Mouse (Mus musculus): ENCODE measurements around the gene Amhr2.

The Amhr2 gene

GRCm38 (mm10) chr15:102423602-102424240 lies 21.4 kb upstream of the Amhr2 start:
- DNase-seq (ENCODE audit: low read depth, low spot score), result no peak

DNA sequence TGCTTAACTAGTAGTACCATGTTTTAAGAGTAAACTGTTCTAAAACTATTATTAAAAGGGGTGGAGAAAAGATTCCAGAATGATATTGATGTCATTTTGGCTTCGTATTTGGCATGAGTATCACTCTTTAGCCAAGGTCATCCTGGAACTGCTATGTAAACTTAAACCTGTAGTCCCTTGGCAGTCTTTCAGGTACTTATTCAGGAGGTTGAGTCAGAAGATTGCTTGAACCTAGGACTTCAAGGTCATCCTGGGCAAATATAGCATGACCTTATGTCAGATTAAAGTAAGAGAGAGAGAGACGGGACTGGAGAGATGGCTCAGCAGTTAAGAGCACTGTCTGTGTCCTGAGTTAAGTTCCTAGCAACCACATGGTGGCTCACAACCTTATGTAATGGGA lies 20.5 kb upstream of the Amhr2 start:
- DNase-seq (ENCODE audit: low read depth, low spot score), result no peak

DNA sequence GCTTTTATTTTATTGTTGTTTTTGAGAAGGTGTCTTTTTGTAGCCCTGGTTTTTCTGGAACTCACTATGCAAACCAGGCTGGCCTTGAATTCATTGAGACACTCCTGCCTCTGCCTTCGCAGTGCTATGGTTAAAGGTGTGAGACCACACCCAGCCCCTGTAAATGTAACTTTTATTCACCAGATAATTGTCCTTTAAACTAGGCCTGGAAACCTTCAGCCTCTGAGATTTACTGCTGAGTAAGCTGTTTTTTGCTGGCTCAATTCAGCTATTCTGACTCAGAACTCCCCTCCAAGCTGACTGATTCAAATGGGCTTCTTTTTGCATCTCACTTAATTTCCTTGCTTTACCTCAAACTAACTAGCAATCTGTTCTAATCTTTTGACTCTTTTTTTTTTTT lies 18.2 kb upstream of the Amhr2 start:
- peak; percentile 62 for DNase-seq (ENCODE audit: low read depth, low spot score)

- no peak for DNase-seq (ENCODE audit: low read depth, low spot score)
Observed at GRCm38 (mm10) chr15:102432046-102432445, 13.1 kb upstream of the Amhr2 start.

DNA sequence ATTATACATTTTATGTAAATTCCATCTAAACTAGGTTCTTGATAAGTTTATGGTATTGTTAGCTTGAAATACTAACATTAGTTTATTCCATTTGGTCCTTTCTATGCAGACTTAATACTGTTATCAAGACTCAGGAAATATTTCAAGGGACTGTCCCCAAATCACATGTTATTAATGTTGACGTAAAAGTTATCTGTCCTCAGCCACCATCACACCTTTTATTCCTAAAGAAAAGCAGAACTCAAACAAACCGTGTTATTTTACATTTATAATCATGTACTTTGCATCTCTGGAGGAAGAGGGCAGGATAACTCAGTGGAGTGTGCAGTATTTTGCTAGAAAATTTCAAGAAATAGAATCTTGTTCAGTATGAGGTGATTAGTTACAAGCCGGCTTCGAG lies 12.0 kb upstream of the Amhr2 start:
- no peak for DNase-seq (ENCODE audit: low read depth, low spot score)

DNA sequence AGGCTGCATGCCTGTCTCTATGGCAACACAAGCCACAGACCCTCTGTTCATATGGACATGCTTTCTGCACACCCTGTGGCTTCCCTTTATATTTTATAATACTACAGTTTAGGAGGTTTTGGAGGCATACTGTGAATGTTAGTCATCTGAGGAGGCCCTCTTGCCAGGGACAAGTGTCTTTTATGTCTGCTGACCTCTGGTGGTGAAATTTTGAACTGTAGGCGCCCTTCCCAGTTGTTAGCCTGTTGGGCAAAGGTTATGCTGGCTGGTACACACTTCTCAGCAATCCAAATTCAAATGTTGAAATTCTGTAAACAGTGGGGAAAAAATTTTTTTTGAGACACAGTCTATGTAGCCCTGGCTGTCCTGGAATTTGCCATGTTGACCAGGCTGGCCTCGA lies 2.7 kb upstream of the Amhr2 start:
- peak; percentile 79 for DNase-seq (ENCODE audit: low read depth, low spot score)

GRCm38 (mm10) chr15:102446448-102446847 lies 1.3 kb downstream of the Amhr2 start:
- DNase-seq (ENCODE audit: low read depth, low spot score), result no peak

GRCm38 (mm10) chr15:102449366-102449765 lies 4.2 kb downstream of the Amhr2 start:
- DNase-seq (ENCODE audit: low read depth, low spot score), result no peak

DNA sequence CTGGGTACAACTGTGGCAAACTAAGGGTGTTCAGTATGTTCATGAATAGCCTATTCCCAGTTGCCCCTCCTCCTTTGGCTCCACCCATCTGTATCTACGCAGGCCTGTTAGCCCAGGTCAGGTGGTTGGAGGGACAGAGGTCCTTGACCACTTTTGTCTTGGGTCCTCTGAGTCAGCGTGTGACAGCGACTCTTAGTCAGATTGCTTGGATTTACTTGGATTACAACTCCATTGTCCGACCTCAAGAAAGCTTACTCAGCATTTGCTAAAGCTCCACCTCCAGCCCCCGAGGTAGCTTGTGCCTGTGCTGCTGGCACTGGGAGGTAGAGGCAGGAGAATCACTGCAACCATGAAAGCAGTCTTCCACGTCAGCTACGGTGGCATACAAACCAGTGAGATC lies 5.8 kb downstream of the Amhr2 start:
- DNase-seq (ENCODE audit: low read depth, low spot score), result peak; percentile 62

- peak; percentile 47 for DNase-seq (ENCODE audit: low read depth, low spot score)
Observed at GRCm38 (mm10) chr15:102451666-102452430, 6.7 kb downstream of the Amhr2 start.

GRCm38 (mm10) chr15:102455993-102456392 lies 10.8 kb downstream of the Amhr2 start:
- peak; percentile 88 for DNase-seq (ENCODE audit: low read depth, low spot score)

DNA sequence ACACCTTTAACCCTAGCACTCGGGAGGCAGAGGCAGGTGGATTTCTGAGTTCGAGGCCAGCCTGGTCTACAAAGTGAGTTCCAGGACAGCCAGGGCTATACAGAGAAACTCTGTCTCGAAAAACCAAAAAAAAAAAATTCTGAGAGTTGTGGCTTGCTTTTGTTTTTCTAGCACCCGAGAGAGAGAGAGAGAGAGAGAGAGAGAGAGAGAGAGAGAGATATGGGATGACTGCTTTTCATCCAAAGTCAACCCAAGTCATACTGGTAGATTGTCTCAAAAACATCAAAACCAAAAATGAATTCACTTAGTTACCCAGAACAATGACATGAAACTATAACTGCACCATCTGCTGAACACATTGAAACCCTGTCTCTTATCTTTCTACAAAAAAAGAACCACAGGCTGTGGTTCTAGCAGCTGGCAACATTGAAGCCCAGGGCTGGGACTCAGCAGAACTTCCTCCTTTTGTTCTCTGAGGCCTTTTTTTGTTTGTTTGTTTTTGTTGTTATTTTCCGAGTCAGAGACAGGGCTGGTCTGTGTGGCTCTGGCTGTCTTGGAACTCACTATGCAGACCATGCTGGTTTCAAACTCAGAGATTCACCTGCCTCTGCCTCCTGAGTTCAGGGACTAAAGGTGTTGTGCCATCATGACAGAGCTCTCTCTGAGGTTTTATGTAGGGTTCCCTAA lies 13.0 kb downstream of the Amhr2 start:
- no peak for DNase-seq (ENCODE audit: low read depth, low spot score)

DNA sequence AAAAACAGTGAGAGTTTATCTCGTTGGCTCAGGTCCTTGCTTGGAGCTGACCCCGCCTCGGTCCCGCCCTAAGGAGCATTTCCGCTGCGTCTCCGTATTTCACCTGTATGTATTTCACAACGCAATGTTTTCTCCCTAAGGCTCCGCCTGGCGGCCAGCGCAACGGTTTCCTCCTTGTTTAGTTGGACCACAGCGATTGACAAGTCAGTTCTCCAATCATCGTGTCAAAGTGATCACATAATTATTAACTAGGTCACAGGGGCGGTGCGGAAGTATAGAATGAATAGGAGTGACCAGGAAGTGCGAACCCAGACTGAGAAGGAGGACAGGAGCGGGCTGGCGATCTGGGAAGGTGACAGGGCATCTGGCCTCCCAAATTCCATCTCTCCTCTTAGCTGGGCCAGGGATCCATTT lies 13.7 kb downstream of the Amhr2 start, which contains the start of gene Prr13:
TSS of gene Prr13 (plus strand) at position 125 of the 414 bp plus-strand sequence.
- peak; percentile 97 for DNase-seq (ENCODE audit: low read depth, low spot score)

DNA sequence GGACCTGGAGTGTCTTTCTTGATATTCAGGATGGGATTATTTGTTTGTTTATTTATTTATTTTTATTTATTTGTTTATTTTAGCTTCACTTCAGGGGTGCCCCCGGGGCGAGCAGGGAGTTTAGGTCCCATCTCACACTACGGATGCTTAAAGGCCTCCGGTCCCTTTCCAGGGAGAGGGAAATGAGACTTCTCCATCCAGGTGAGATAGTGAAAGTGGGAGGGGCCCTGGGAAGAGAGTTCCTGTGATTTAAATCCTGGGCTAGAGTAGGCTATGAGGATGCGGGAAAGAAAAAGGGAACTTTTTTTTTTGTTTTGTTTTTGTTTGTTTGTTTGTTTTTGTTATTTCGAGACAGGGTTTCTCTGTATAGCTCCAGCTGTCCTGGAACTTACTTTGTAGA lies 14.2 kb downstream of the Amhr2 start:
- peak; percentile 42 for DNase-seq (ENCODE audit: low read depth, low spot score)

- DNase-seq (ENCODE audit: low read depth, low spot score), result peak; percentile 51
Observed at GRCm38 (mm10) chr15:102459847-102460246, 14.7 kb downstream of the Amhr2 start.

DNA sequence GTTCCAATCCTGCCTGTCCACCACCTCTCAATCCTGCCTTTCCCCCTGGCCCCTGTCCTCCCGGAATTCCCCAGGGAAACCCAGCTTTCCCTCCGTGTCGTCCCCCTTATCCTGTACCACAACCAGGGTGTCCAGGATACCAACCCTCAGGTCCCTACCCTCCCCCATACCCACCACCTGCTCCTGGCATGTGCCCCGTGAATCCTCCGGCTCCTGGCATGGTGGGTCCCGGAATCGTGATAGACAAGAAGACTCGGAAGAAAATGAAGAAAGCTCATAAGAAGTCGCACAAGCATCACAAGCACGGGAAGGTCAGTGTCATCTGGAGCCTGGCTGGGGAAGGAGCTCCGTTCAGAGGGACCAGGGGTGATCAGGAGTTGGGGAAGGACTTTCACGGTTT lies 15.2 kb downstream of the Amhr2 start:
- no peak for DNase-seq (ENCODE audit: low read depth, low spot score)

DNA sequence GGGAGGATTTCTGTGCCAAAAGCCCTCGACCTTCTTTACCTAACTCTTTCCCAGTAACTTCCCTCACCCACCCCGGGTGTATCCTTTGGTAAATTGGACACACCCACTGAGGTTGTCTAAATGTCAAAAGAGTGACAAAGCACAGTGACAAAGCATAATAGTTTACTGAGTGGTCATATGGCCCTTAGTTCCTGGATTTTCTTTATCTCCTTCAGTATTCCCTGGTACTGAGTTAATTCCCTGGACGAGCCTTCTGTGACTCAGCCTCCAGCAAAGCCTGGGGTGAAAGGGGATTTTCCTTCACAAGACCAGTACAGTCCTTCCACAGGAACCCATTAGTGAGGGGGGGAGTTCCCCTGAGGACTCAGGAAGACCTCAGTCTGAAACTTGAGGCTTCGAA lies 15.8 kb downstream of the Amhr2 start:
- DNase-seq (ENCODE audit: low read depth, low spot score), result peak; percentile 71

DNA sequence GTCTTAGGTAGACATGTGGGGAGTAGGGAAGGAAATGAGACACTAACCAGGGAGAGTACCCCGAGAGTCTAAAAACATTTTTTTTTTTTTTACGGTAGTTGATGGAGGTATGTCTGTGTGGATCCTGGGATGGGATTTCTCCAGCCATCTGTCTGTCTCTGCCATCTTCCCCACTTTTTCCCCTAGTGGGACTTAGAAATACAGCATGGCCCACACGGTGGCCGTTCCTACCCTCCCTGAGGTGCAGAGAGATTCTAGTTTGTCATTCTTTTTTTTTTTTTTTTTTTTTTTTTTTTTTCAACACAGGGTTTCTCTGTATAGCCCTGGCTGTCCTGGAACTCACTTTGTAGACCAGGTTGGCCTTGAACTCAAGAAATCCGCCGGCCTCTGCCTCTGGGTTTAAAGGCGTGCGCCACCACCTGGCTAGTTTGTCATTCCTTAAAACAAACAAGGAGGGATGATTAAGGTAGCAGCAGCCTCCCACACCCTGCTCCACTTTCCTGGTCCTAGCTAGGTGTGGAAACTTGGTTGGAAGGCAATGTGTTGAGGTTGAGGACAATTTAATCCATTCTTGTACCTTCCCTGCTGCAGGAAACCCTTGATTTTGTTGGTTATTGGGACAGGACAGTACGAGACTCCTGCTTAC lies 16.4 kb downstream of the Amhr2 start:
- peak; percentile 68 for DNase-seq (ENCODE audit: low read depth, low spot score)

GRCm38 (mm10) chr15:102463666-102464065 lies 18.5 kb downstream of the Amhr2 start:
- peak; percentile 80 for DNase-seq (ENCODE audit: low read depth, low spot score)

GRCm38 (mm10) chr15:102468675-102469370 lies 23.7 kb downstream of the Amhr2 start:
- peak; percentile 52 for DNase-seq (ENCODE audit: low read depth, low spot score)

DNA sequence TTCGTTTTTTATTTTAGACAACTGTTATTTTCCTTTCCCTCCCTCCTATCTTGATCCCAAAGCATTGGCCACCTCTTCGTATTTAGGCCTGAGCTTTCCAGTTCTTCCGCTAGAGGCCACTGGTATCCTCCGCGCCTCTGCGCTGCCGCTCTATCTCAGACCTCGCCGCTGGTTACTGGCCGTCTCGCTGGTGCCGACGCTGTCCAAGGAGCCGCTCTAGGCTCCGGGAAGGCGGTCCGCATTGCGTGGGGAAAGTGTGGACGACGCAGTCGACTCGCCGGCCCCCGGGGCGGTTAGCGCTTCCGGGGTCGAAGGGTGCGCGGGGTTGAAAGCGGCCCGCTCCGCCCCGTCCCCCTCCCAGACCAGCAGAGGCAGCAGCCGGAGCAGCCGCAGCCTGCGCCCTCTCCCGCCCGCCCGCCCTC lies 25.0 kb downstream of the Amhr2 start, which contains the start of gene Pcbp2:
TSS of gene Pcbp2 (plus strand) at position 357 of the 422 bp plus-strand sequence.
- peak; percentile 98 for DNase-seq (ENCODE audit: low read depth, low spot score)

All from ES-CJ7 (cell line).